Mouse (Mus musculus) brown adipose tissue, adult 24 weeks (tissue): ENCODE results near the gene Btrc. TPM values are rescaled to one million over a fixed set of nuclear protein-coding genes. Genes with fewer than 3 reads are reported as not detected.

Experiments used
- H3K27ac ChIP-seq: fragments of 200-500 bp; replicated peaks from 2 replicates; pipeline ENCODE4 v1.5.1; 2012; ENCODE audit warnings: low read depth, mild to moderate bottlenecking, low read length
- H3K4me1 ChIP-seq: fragments of 200-500 bp; 2 replicates; pipeline ENCODE4 v1.6.1; 2012; ENCODE audit warnings: low read length, mixed read lengths; ENCODE audit not compliant: control insufficient read depth, insufficient read depth, insufficient read length
- H3K4me3 ChIP-seq: fragments of 200-500 bp; 2 replicates; pipeline ENCODE4 v1.5.1; 2012; ENCODE audit warnings: low read depth, mild to moderate bottlenecking, low read length, moderate library complexity; ENCODE audit not compliant: insufficient read depth
- polyA plus RNA-seq: library from polyadenylated mRNA; stranded (reverse); fragments of >200 nt; gene quantifications from 2 replicates; pipeline ENCODE4 v1.2.4, GENCODE M21; 2012; ENCODE audit not compliant: missing spikeins, insufficient read depth, insufficient read length

Btrc gene
- polyA plus RNA-seq, 1 experiment: 9.7 TPM

DNA sequence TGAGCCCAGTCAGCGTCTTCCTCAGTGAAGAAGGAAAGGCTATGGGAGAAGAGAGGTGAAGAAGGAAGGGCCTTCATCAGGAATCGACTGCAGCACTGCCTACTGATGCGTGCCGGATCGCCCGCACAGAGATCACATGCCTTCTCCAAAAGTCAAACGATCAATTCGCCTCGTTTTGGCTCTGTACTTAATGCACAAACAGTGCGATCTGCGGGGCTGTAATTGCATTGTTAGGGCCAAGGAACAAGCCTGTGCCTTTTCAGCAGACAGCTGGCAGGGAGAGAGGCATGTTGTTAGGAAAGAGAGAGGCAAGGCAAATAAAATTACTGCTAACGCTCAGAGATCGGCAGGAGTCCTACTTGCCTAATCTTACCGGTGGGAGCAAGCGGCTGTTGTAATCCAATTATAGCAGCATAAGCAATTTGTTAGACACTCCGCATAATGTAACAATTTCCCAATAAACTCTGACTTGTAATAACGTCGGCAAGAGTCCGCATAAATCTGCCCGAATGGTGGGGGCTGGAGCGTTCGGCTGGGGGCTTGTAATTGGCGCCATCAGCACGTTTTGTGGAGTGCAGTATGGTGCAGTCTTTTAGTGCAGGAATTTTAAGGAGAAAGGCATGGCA is 112.5 kb downstream of the Btrc start:
- H3K4me3 ChIP-seq: no peak overlapping the region
- no peak overlapping the region for H3K27ac ChIP-seq
- peaks cover 11% of the 10 kb centered on the region; the same call in 1 of the 2 replicates for H3K4me1 ChIP-seq

DNA sequence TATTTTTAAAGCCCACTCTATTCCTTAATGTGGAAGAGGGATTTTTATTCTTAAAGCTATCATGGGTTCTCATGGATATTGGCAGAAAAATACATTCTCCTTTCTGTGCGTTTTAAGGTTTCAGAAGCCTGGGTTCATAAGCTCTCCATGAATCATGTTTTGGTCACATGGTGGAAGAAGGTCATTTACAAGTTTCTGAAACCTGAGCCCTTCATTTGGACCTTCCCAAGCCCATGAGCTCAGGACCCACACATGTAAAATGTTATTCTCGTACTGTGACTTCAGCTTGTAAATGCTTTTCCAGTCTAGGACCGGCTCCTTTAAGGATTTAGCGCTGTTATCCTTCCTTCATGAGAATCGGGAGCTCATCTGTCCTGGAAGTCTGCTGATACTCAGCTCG is 116.0 kb downstream of the Btrc start:
- no peak overlapping the region for H3K27ac ChIP-seq
- peaks cover 5% of the 10 kb centered on the region; the same call in 1 of the 2 replicates for H3K4me1 ChIP-seq
- no peak overlapping the region for H3K4me3 ChIP-seq

DNA sequence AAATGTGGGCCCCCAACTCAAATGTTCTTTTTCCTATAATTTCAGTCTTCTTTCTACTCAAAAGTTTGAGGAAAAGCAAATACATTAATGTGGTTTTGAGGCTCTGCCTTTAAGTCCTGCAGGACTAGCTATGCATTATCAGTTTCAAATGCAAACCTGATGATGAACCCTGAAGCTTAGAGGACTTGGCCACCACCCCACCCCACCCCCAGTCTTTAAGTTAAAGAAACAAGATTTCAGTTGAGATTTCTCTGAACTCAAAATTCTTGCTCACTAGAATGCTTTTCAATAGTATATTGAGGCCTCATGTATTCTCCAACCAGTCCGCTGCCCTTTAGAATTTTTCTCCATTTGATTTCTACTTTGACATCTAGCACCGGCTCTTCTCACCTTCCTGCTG is 117.0 kb downstream of the Btrc start:
- Histone ChIP-seq H3K27ac (no peak overlapping the region), H3K4me3 (no peak overlapping the region), H3K4me1 (peaks cover 4% of the 10 kb centered on the region; the same call in 1 of the 2 replicates)

DNA sequence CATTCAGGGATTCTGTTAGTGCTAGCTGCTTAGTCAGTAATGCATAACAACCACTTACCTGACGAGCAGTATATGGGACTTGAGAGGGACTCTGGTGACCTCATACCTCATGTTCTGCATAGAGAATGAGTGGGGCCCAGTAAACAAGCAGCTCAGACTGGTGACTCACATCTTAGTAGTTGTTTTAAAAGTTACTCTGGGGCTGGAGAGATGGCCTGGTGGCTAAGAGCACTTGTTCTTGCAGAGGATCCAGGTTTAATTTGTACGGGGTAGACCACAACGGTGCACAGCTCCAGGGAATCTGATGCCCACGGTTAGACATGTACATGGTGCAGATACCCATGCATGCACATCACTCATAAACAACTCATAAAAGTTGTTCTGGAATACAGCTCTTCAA is 117.4 kb downstream of the Btrc start:
- H3K4me1 ChIP-seq: peaks cover under 1% of the 10 kb centered on the region; the same call in 1 of the 2 replicates
- no peak overlapping the region for H3K4me3 ChIP-seq
- no peak overlapping the region for H3K27ac ChIP-seq

DNA sequence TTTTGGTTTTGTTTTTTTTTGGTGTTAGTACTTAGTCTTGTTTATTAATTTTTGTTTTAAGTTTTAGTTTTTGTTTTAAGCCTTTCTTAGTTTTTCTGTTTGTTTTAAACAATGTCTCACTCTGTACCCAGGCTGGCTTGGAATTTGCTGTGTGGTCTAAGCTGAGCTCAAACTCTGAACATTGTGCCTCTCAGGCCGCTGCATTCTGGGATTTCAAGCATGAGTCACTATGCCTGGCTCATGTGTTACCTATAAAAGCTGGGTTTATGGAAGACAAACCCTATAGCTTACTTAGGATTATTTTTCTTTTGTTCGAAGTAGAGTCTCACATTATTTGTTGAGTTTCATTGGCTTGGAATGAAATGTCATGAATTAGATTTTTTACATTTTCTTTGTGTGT is 119.9 kb downstream of the Btrc start:
- no peak overlapping the region for H3K27ac ChIP-seq

DNA sequence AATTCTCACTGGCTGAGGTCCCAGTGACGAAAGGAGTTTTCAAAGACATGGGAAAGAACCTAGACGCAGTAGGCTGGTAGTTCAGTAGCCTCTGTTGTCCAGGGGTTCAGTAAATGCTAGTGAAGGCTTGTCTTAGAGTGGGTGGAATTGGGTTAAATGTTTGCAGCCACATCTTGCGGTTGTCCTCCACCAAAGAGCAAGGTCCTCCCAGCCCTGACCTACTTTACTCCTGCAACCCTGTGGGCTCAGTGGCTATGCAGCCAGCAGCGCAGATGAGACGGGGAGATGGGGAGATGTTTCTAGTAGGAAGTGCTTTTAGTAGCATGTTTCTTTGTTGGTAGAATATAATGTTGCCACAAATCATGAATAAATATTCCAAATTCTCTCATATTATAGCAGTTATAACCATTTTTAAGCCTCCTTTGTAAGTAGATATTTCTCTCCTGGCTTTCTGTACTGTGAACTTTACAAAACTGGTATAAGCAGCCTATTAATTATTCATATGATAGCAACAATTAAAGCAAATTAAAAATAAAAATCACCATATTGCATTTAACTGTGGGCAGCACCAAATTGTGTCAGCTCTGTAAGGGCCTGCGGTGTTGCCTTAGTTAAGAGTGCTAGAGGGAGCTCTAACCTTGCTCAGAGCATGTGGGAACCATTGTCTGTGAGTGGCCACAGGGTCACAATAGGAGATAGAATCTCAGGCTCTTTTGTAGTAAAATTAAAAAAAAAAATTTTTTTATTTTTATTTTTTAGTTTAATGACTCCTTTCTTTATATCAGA is 122.9 kb downstream of the Btrc start:
- Histone ChIP-seq H3K4me3 (no peak overlapping the region), H3K4me1 (no peaks in the 10 kb centered on the region; the same call in 1 of the 2 replicates), H3K27ac (no peak overlapping the region)

More for the DNA sequence above, 119.9 kb downstream of the Btrc start:
- Histone ChIP-seq H3K4me3 (no peak overlapping the region), H3K4me1 (no peaks in the 10 kb centered on the region)

DNA sequence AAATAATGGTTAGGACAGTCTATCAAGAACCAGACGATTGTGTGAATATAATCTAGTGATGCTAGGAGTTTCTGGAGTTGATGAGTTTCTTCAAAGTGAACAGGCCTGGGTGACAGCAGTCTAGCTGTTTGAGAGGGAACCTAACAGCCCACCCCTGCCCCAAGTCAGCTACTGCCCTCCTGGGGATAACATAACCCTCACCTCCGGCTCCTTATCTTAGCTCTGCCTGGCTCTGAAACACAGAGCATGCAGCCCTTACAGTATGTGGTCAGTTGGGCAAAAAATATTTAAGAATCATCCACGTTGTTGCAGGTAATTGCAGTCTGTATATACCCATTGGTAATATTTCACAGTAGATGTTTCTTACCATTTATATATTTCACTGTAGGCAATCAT is 123.5 kb downstream of the Btrc start:
- H3K4me3 ChIP-seq: no peak overlapping the region
- no peak overlapping the region for H3K27ac ChIP-seq
- no peaks in the 10 kb centered on the region; the same call in 1 of the 2 replicates for H3K4me1 ChIP-seq

DNA sequence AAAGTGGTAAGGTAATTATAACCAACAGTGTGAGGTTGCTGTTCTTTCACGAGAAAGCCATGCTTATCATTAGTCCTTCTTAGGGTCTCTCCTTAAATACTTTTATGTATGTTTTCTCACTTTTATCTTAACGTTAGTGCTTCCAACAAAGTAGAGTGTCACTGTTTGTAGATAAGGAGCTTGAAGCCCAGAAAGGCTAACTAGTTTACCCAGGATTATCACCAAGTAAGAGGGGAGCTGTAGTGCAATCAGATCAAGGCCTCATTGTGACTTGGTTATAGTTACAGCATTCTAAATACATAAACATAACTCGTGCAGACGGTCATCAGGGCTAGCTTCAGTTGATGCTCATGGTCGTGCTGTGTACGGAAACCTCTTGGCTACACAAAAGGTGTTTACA is 126.4 kb downstream of the Btrc start:
- H3K27ac ChIP-seq: no peak overlapping the region
- no peak overlapping the region for H3K4me3 ChIP-seq
- H3K4me1 ChIP-seq: no peaks in the 10 kb centered on the region; the same call in 1 of the 2 replicates

DNA sequence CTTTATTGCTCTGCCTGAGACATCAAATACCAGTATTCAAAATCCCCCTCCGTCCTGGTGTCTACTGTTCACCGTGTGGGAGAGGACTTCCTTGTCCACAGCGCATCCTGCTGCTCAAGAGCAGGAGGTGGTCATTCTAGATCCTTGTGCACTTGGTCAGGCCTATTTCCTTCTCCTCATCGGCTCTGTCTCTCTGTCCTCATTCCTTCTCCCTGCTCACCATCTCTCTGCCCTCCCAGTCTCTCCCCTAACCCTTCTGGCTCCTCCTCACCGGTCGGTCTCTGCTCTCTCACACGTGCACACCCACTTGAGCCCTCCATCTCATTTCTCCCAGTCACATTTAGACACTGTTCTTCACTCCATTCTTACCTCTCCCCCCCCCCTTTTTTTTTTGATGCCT is 127.7 kb downstream of the Btrc start:
- H3K4me1 ChIP-seq: no peaks in the 10 kb centered on the region; the same call in 1 of the 2 replicates
- no peak overlapping the region for H3K4me3 ChIP-seq
- no peak overlapping the region for H3K27ac ChIP-seq

DNA sequence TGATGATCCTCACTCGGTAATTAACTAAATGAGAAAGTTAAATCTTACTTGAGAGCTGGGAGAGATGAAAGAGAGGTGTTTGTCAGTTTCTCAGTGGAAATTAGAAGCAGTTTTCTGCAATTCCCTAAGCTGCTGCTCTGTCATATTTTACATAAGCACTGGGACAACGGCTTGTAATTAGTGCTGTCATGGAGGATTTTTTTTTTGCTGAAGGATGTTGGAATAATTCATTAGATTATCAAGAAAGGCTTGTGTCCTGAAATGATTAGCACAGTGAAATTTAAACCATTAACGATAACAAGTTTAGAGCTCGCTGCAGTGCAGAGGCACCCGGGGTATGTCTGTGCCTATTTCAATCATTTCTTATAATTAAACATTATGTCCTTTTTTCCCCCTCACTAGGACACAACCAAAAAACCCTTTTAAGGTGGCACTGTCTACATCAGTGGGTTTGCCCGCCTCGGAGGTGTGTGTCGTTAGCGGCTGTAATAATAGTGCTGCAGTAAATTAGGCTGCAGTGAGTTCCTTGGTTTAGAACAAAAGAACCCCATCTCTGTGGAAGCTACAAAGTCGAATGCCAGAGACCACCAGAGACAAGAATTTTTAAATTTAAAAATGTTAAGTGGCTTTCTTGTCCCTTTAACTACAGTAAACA is 130.7 kb downstream of the Btrc start:
- no peak overlapping the region for H3K27ac ChIP-seq
- H3K4me3 ChIP-seq: no peak overlapping the region
- H3K4me1 ChIP-seq: no peaks in the 10 kb centered on the region; the same call in 1 of the 2 replicates

DNA sequence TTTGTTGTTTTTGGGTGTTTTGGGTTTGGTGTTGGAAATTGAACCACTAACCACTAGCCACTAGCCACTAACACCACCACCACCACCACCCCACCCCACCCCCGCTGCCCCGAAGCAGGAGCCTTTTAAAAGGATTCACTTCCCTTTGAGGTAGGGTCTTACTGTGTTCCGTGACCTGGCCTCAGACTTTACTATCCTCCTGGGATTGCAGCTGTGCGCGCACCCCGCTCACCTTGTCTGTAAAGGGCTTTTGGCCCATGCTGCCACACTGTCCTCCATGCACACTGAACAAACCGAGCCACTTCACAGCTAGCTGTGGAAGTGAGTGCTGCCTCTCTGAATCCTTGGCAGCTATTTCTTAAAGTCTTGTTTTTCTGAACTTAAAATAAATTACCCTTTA is 141.9 kb downstream of the Btrc start:
- Histone ChIP-seq H3K4me1 (no peaks in the 10 kb centered on the region), H3K27ac (no peak overlapping the region), H3K4me3 (no peak overlapping the region)

DNA sequence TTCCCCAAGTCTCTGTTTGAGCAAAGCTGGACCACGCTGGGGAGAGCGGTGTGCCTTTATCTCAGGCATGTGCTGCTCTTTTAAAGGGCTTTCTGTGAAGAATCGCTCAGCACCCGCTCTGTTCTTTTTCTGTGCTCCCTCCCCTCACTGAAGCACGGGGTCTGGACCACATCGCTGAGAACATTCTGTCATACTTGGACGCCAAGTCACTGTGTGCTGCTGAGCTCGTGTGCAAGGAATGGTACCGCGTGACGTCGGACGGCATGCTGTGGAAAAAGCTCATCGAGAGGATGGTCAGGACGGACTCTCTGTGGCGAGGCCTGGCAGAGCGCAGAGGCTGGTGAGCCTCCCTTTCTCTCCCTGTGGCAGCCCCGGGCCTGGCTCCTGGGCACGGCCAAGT is 144.0 kb downstream of the Btrc start:
- H3K27ac ChIP-seq: no peak overlapping the region
- no peaks in the 10 kb centered on the region for H3K4me1 ChIP-seq
- no peak overlapping the region for H3K4me3 ChIP-seq

DNA sequence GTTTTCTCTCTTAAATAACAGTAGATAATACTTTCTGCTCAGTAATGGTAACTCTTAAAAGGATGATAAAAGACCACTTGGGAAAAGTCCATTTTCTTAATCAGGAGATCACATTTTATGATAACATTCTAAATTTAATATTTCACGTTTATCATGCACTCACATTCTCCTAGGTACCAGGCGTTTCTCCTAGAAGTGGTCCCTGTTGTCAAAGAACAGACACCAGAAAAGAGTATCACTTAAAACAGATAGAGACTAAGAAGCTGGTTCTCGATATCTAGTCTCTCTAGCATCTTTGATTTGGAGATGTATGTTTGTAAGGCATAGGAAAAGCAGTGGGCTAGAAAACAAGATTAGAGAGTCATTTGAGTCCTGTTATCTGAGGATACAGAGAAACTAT is 147.1 kb downstream of the Btrc start:
- H3K27ac ChIP-seq: no peak overlapping the region
- no peaks in the 10 kb centered on the region for H3K4me1 ChIP-seq
- H3K4me3 ChIP-seq: no peak overlapping the region

DNA sequence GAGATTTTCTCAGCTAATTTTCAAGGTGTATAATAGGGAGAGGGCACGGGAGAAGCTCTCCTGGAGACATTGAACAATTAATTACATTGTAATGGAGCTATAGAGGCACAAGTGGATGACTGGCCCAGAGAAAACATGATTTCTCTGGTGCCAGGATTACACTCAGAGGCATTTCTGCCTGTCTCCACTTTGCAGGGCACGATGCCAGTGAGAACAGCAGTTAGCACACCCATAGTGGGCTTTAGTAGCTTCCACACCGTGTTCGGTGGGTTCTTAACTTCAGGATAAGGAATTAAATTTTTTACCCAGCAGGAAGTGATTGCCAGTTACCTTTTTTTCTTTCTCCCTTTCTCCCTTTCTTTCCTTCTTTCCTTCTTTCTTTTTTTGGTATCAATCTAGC is 147.9 kb downstream of the Btrc start:
- no peak overlapping the region for H3K27ac ChIP-seq
- no peaks in the 10 kb centered on the region for H3K4me1 ChIP-seq
- no peak overlapping the region for H3K4me3 ChIP-seq

DNA sequence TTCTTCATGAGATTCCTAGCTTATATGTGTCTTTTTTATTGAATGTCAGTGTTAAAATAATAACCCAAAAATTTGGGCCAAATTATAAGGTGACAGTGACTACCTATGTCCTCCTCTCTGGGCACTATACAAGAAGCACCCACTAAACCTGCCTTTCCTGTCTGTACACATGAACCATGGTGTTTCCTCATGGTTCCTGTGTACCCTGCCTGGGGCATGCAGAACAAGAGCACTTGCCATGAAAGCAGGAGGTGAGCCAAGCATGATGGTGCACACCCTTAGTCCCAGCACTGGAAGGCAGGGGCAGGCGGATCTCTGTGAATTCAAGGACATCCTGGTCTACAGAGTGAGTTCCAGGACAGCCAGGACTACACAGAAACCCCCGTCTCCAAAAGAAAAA is 151.8 kb downstream of the Btrc start:
- Histone ChIP-seq H3K4me1 (no peaks in the 10 kb centered on the region), H3K4me3 (no peak overlapping the region), H3K27ac (no peak overlapping the region)
